Mouse (Mus musculus) inflammation-experienced regulatory T-cells, adult 16 weeks (primary cell): ENCODE results near the gene Lypd4. TPM values are rescaled to one million over a fixed set of nuclear protein-coding genes. Genes with fewer than 3 reads are reported as not detected.

ENCODE experiments used
- polyA plus RNA-seq: library from polyadenylated mRNA; unstranded; fragments of 100-300 nt; shearing (Covaris generic); gene quantifications from one replicate; pipeline ENCODE4 v1.2.1, GENCODE M21; 2017

Gene Lypd4
- not detected for polyA plus RNA-seq

DNA sequence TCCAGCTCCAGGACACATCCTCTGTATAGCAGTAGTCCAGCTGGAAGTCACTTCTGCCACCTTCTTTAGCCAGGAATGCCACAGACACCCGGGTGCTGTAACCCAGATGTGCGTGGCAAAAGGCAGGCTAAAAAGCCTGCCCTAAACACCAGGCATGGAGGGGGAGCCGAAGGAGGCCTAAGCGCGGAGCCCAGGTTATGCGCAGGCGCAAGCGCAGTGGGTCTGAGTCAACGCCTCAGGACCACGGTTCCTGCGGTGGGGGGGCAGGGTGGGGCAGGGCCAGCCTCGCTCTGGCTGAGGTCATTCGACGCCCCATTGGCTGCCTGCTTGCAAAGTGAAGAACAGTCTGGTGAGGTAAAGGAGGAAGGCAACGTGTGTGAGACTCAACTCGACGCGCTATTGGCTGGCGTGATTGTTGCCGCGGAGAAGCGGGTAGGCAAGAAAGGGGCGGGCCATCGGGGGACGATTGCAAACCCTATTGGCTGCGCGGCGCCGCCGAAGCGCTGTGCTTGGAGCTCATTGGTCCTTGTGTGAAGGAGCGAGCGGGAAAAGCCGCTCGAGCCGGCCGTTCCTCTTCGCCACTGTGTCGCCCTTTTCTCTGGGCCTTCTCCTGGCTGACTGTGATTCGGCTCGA lies at the start of gene Lypd4, which contains the start of gene Dmrtc2:
Gene Lypd4, minus strand, starts transcription at position 410 of the 634 bp plus-strand sequence.
Gene Dmrtc2, plus strand, starts transcription at position 526 of the 634 bp plus-strand sequence.

GRCm38 (mm10) chr7:24902630-24903443 lies 33.1 kb upstream of the Lypd4 start, which contains the start of gene Arhgef1:
TSS of gene Arhgef1 (plus strand) at chr7:24902912.

DNA sequence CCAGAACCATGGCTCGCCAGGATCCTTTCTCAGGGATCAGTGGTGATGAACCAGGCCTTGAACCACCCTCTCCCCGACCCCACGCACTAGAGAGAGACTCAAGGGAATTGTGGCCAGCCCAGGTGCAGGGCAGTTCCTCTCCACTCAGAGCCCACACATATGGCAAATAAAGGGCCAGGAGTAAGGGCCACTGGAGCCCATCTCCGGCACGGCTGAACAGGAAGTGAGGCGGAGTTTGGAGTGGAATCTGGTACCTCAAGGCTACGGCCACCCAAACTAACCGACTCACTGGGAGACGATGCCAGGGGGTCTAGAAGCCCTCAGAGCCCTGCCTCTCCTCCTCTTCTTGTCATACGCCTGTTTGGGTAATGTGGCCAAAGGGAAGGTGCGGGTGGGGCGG lies 27.5 kb upstream of the Lypd4 start, which contains the start of gene Cd79a:
Gene Cd79a, plus strand, starts transcription at position 158 of the 400 bp plus-strand sequence.

DNA sequence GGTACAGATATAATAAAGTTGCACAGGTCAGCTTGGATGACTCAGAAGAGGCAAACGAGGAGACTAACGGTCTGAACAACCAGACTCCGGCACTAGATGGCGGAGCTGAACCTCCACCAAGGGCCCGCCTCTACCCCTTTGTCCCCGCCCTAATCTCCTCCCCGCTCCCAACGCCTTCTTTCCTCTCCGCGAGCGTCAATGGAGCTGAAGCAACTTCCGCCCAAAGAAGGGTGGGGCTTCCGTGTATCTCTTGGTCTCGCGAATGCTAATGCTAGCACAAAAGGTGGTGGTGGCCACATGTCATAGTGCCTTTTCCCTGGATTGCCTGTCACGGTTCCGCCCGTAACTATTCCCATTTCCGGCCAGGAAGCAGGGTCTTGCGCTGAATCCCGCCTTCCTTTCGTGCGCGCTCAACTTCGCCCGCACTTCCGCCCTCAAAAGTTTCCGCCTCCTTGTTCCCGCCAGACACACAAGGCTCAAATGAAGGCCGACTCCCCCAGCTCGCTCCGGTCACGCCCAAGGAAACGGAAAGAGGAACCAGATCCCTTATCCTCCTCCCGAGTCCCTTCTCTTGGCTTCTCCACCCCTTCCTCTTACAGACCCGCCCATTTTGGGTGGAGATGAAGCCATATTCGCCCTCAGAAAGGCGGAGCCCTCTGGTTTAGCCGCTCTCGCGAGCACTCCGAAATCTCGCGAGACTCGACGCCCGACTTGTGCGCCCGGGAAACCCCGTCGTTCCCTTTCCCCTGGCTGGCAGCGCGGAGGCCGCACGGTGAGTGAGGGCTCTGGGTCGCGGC lies 14.4 kb upstream of the Lypd4 start, which contains the start of gene Rps19:
Gene Rps19, plus strand, starts transcription at position 476 of the 797 bp plus-strand sequence.

DNA sequence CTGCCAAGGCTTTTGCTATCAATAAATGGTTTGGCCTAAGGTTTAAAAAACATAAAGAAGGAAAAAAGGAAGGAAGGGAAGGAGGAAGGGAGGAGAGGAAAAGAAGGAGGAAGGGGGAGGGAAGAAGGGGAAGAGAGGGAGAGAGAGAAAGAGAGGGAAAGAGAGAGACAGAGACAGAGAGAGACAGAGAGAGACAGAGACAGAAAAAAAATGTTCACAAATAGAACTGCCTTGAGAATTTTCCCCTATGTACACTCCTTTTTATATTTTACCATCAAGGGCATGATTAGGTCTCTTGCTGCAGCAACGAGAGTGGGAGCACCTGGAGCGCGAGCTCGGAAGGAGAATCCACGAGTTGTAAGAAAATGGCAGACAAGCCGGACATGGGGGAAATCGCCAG lies 7.8 kb downstream of the Lypd4 start, which contains the start of gene Gm9844:
Gene Gm9844, plus strand, starts transcription at position 301 of the 400 bp plus-strand sequence.

Other genes starting within 250 kb of the Lypd4 start
- not detected for gene Lypd3, start 233.4 kb downstream of the Lypd4 start, polyA plus RNA-seq
- not detected for gene Tex101, start 193.3 kb downstream of the Lypd4 start, polyA plus RNA-seq
- not detected for gene BC049730, start 160.7 kb downstream of the Lypd4 start, polyA plus RNA-seq
- not detected for gene Gm4763, start 143.0 kb downstream of the Lypd4 start, polyA plus RNA-seq
- 0.21 TPM for gene Cd177, start 109.6 kb downstream of the Lypd4 start, polyA plus RNA-seq
- gene Ceacam10, start 92.7 kb downstream of the Lypd4 start, polyA plus RNA-seq = not detected
- 10.8 TPM for gene Gm9844, start 7.7 kb downstream of the Lypd4 start, polyA plus RNA-seq
- gene Dmrtc2, start 116 bp upstream of the Lypd4 start, polyA plus RNA-seq = not detected
- gene Rps19, start 14.4 kb upstream of the Lypd4 start, polyA plus RNA-seq = 4,580 TPM
- 16.0 TPM for gene Cd79a, start 27.4 kb upstream of the Lypd4 start, polyA plus RNA-seq
- gene Arhgef1, start 33.0 kb upstream of the Lypd4 start, polyA plus RNA-seq = 953 TPM
- gene Gm4881, start 74.6 kb upstream of the Lypd4 start, polyA plus RNA-seq = not detected
- gene Rabac1, start 102.8 kb upstream of the Lypd4 start, polyA plus RNA-seq = 700 TPM
- gene Atp1a3, start 136.0 kb upstream of the Lypd4 start, polyA plus RNA-seq = 10.7 TPM
- 6.6 TPM for gene Grik5, start 202.4 kb upstream of the Lypd4 start, polyA plus RNA-seq
- 49.1 TPM for gene Zfp574, start 202.6 kb upstream of the Lypd4 start, polyA plus RNA-seq